Mouse (Mus musculus) kidney, embryonic 15.5 days (tissue): ENCODE data around the gene Rap1gds1. TPM values are rescaled to one million over a fixed set of nuclear protein-coding genes. Genes with fewer than 3 reads are reported as not detected.

ENCODE experiments used
- polyA plus RNA-seq: library from polyadenylated mRNA; unstranded; fragments of >200 nt; fragmentation: Nextera tagmentation; extraction: Ambion mirVana; gene quantifications from 2 replicates; pipeline ENCODE4 v1.2.1, GENCODE M21; 2015

Rap1gds1 gene
- polyA plus RNA-seq, 1 experiment from 2014 or later, result 58.8 TPM

Other genes starting within 250 kb of the Rap1gds1 start
- 0.12 TPM in 1 of 2 replicates, not detected in the other for gene Stpg2, start 130.5 kb upstream of the Rap1gds1 start, polyA plus RNA-seq